Mouse (Mus musculus) heart, adult 2 months (tissue): Measurements from ENCODE around the gene Map2k5. TPM values are rescaled to one million over a fixed set of nuclear protein-coding genes. Genes with fewer than 3 reads are reported as not detected.
A peak's percentile ranks its signal among the peaks of the same experiment; 100 is the strongest.

Experiments used
- DNase-seq, 2 experiments: peaks; one replicate each; pipeline ENCODE4 v3.0.0; 2021
- H3K27ac ChIP-seq: fragments of 200-600 bp; 2 replicates; pipeline ENCODE4 v1.8.1; 2022
- H3K27me3 ChIP-seq: fragments of 200-500 bp; 2 replicates; pipeline ENCODE4 v1.6.1; 2012; ENCODE audit warnings: mild to moderate bottlenecking, low read length, inconsistent platforms, mixed read lengths; ENCODE audit not compliant: control insufficient read depth, insufficient read depth
- H3K36me3 ChIP-seq: fragments of 200-500 bp; 2 replicates; pipeline ENCODE4 v1.6.1; 2012; ENCODE audit warnings: low read length, inconsistent platforms; ENCODE audit not compliant: control insufficient read depth, insufficient read depth
- H3K4me1 ChIP-seq: fragments of 200-500 bp; 2 replicates; pipeline ENCODE4 v1.6.1; 2011; ENCODE audit warnings: low read length; ENCODE audit not compliant: control insufficient read depth, insufficient read depth
- H3K4me3 ChIP-seq: fragments of 200-600 bp; 2 replicates; pipeline ENCODE4 v1.8.1; 2022
- H3K79me2 ChIP-seq: fragments of 200-500 bp; replicated peaks from 2 replicates; pipeline ENCODE4 v1.6.1; 2012; ENCODE audit warnings: mild to moderate bottlenecking, inconsistent platforms, low read length, moderate library complexity, mixed read lengths; ENCODE audit not compliant: control insufficient read depth, insufficient read depth
- H3K9ac ChIP-seq: fragments of 200-500 bp; 2 replicates; pipeline ENCODE4 v1.6.1; 2012; ENCODE audit warnings: low read depth, mild to moderate bottlenecking, control low read depth, inconsistent platforms, low read length, mixed read lengths
- CTCF ChIP-seq: fragments of 200-600 bp; IDR thresholded peaks from 2 replicates; pipeline ENCODE4 v1.8.1; 2022; ENCODE audit warnings: antibody characterized with exemption, mild to moderate bottlenecking, moderate library complexity
- EP300 ChIP-seq: fragments of 200-500 bp; IDR thresholded peaks from 2 replicates; pipeline ENCODE4 v1.6.1; 2011; ENCODE audit warnings: low read depth, low read length, control low read depth; ENCODE audit not compliant: insufficient read depth
- POLR2A ChIP-seq: fragments of 200-500 bp; IDR thresholded peaks from 2 replicates; pipeline ENCODE4 v1.6.1; 2011; ENCODE audit warnings: mild to moderate bottlenecking, low read depth, low read length, control low read depth; ENCODE audit not compliant: insufficient read depth
- WGBS: fragments of 180-500 bp; shearing (Covaris S2); methylation state at CpG from one replicate; pipeline ENCODE4 v1.1.7; 2018; 5-methylcytosine and 5-hydroxymethylcytosine counted together
- intact Hi-C: fragments of 180-260 bp; cut with DNase I; formaldehyde crosslinking; loops from one replicate; pipeline ENCODE4 v1.15.1; 2025
- long read RNA-seq: library from polyadenylated mRNA; stranded (forward); transcript quantifications from one replicate; pipeline ENCODE4 v2.0.0, GENCODE M21; 2021
- polyA plus RNA-seq: library from polyadenylated mRNA; depleted of rRNA; stranded (reverse); fragments of >200 nt; gene quantifications from 2 replicates; pipeline ENCODE4 v1.2.3, GENCODE M21; 2012; rRNA removed
- total RNA-seq, 2 experiments: library from RNA; stranded (reverse); gene quantifications; 2 replicates each; pipeline ENCODE4 v1.2.3; 2021

Map2k5 gene
- total RNA-seq (10 to 100 TPM; 17.9 to 20.7 TPM), polyA plus RNA-seq (31.8 and 34.2 TPM in 2 replicates)
- long read RNA-seq, transcript Map2k5-201 (22 exons, 2,310 nt): major isoform, 14 of 26 reads
- long read RNA-seq, partial matches to known transcripts: 1 of 26 reads
- long read RNA-seq, other reads (novel, unspliced or antisense): 11 of 26 reads

DNA sequence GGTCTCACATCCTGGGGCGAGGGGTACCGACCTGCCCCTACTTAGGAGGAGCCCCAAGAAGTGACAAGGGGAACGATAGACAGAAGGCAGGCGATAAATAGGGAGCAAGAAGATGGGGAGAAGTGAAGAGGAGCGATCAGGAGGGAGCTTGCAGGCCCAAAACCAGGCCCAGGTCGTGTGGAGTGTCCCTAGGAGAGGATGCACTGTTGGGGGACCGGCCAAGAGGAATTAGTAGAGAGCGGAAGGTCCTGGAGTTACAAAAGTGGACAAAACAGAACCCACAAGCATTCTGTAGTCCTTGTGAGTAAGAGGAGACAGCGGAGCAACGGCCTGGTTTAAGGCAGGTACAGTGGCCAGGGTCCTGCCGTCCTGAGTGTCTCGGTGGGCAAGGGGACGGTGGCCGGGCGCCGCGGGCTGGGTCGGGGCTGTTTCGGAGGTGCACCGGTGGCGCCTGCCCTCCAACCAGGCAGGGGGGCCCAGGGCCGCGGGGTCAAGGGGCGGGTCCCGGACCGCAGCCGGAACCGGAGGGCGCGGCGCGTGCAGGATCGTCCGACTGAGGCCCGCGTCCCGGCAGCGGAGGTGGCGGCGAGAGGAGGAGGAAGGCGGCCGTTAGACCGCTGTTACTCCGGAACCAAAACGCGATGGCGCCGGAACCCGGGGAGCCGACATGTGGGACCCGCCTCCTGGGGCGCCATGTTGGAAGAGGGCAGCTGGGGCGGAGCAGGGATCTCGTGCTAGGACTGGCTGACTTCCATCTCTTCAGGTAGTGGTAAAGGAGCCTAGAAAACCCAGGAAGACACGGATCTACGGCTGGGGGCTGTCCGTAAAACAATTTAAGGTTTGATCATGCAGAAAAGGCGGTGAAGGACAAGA is at the start of gene Map2k5:
Map2k5 (minus strand) TSS at position 633 of the 873 bp plus-strand sequence.
- Histone ChIP-seq H3K79me2 (no peaks in the 10 kb centered on the region), H3K9ac (peak within 1 kb of the TSS; percentile 97), H3K4me3 (peak within 1 kb of the TSS; percentile 64), H3K4me1 (peaks cover 3% of the 10 kb centered on the region; the same call in 1 of the 2 replicates), H3K27ac (peak within 1 kb of the TSS; percentile 91), H3K36me3 (no peaks in the 10 kb centered on the region; the same call in 1 of the 2 replicates), H3K27me3 (no peaks in the 10 kb centered on the region)
- DNase-seq: peak; percentile 93 to 94
- WGBS: 2% methylated on average over 58 of the region's 58 CpGs
- TF ChIP-seq POLR2A: peak; percentile 70
- TF ChIP-seq EP300: peak; percentile 23; the same call in 1 of the 2 replicates
- no peak for TF ChIP-seq CTCF
- intact Hi-C loops: loop anchor here (1.0 to 10.0 kb wide), 2 partner anchors 22 to 533 kb away; partner anchors contain the start of gene 2300009A05Rik

DNA sequence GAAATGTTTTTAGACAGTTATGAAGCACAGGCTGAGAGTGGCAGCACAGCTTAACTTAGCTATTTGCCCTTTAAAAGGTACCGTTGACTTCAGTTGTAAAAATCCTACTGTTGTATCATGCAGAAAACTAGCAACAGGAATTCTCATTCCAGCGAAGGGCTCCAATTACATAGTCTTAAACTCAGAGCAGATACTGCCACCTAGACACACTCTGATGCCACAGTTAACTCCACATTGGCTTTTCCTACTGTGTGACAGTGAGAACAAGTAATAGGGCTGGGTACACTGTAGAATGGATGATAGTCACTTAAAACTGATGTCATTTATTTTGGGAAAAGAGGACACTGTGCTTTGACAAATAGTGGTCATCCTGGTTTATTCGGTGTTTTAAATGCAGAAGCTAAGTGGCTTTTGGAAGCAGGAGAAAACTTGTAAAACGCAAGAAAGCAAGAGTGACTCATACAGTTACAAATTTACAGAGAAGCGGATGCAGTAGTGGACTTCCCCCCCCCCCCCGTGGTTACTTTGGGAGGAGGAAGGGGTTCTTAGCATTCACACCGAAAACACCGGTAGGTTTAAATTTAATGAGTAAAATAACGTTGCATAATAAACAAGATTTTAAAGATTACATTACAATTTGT is 43.5 kb upstream of the Map2k5 start:
- no peak for DNase-seq
- intact Hi-C loops: loop anchor here (1.0 kb wide), 1 partner anchor 285 kb away; no protein-coding TSS in a partner anchor
- no peak overlapping the region for H3K9ac ChIP-seq
- H3K27ac ChIP-seq: no peak overlapping the region
- 59% methylated on average over 9 of the region's 9 CpGs for WGBS
- no peak overlapping the region for H3K4me3 ChIP-seq
- no peaks in the 10 kb centered on the region for H3K4me1 ChIP-seq
- H3K79me2 ChIP-seq: no peaks in the 10 kb centered on the region
- H3K36me3 ChIP-seq: no peaks in the 10 kb centered on the region
- no peaks in the 10 kb centered on the region for H3K27me3 ChIP-seq
- TF ChIP-seq CTCF (peak; percentile 41), POLR2A (no peak)

DNA sequence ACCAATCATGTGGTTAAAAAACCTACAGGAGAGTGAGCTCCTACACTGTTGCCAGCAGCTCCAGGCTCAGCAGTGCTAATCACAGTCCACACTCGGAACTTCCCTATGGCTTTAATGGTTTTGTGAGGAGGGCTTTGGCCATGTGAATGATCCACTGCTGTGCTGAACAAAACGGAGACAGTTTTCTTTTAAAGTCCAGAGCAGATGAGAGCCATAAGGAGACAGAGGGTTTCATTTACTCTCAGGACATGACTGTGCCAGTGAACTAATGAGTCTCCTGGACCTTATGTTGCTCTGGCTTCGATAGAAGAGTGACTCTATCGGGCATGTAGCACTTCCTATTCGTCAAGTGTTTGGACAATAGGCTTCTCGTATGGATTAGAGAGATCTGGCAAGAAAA is 42.7 kb upstream of the Map2k5 start:
- no peak for DNase-seq
- Histone ChIP-seq H3K79me2 (no peaks in the 10 kb centered on the region), H3K4me1 (no peaks in the 10 kb centered on the region), H3K4me3 (no peak overlapping the region), H3K9ac (no peak overlapping the region), H3K36me3 (no peaks in the 10 kb centered on the region), H3K27ac (no peak overlapping the region), H3K27me3 (no peaks in the 10 kb centered on the region)
- intact Hi-C loops: no loop called here
- TF ChIP-seq CTCF (no peak), POLR2A (no peak), EP300 (no peak)
- WGBS: 56% methylated on average over 6 of the region's 6 CpGs

- 69% methylated on average over 1 of the region's 1 CpGs for WGBS
- no peak for TF ChIP-seq EP300
- H3K79me2 ChIP-seq: no peaks in the 10 kb centered on the region
- peaks cover 10% of the 10 kb centered on the region for H3K36me3 ChIP-seq
- H3K4me3 ChIP-seq: no peak overlapping the region
- H3K27me3 ChIP-seq: no peaks in the 10 kb centered on the region
- H3K27ac ChIP-seq: no peak overlapping the region
- DNase-seq: no peak
- H3K9ac ChIP-seq: no peak overlapping the region
- peaks cover 6% of the 10 kb centered on the region for H3K4me1 ChIP-seq
- intact Hi-C loops: no loop called here
These were observed 22.5 kb upstream of the Map2k5 start for GRCm38 (mm10) chr9:63400176-63400575.

- H3K27me3 ChIP-seq: no peaks in the 10 kb centered on the region
- no peak for DNase-seq
- no peak for TF ChIP-seq CTCF
- TF ChIP-seq EP300: no peak
- TF ChIP-seq POLR2A: no peak; the same call in 1 of the 2 replicates
- H3K4me1 ChIP-seq: peaks cover 6% of the 10 kb centered on the region
- intact Hi-C loops: loop anchor here (1.0 to 10.0 kb wide), 3 partner anchors 22 to 267 kb away; partner anchors contain the start of genes Aagab, Iqch and Map2k5
- H3K9ac ChIP-seq: peak overlapping the region; percentile 70
- no peaks in the 10 kb centered on the region for H3K79me2 ChIP-seq
- H3K4me3 ChIP-seq: peak overlapping the region; percentile 77
- peak overlapping the region; percentile 93 for H3K27ac ChIP-seq
- WGBS: 3% methylated on average over 8 of the region's 8 CpGs
- H3K36me3 ChIP-seq: peaks cover 10% of the 10 kb centered on the region
These were observed 21.7 kb upstream of the Map2k5 start for GRCm38 (mm10) chr9:63399463-63399815.
